In genomic region chr6:54788493-54788892, GRCm38 (mm10) we compare ENCODE assay signal across 26 mouse cellular contexts. TPM values are rescaled to one million over a fixed set of nuclear protein-coding genes. Genes with fewer than 3 reads are reported as not detected.
DNase-seq lines count a peak whose midpoint lies in the region; ATAC-seq lines count a peak whose summit lies in the region.
"Had no signal": no experiment of that assay in that cellular context is flagged by ENCODE, and none has a peak within 500 bp of the region (broad histone marks: within the 10 kb centered on the region; RNA-seq: fewer than 3 reads in every experiment).

No protein-coding gene starts in this region.

- no peak overlapping the region for H3K4me3 ChIP-seq in heart, embryonic 10.5 days
- H3K4me3 ChIP-seq in liver, embryonic 16.5 days (ENCODE audit: low read depth, low read length): no peak overlapping the region
- H3K4me3 ChIP-seq in liver, embryonic 11.5 days (ENCODE audit: low read depth, low read length): no peak overlapping the region
- no peak overlapping the region for H3K4me3 ChIP-seq in neural tube, embryonic 15.5 days (replicated peaks)
- H3K4me3 ChIP-seq: embryonic facial prominence, embryonic 12.5 days; erythroblast, embryonic 14.5 days; forebrain, embryonic 12.5 days; heart, embryonic 13.5 days; hindbrain, embryonic 12.5 days; left cerebral cortex, adult 2 months; liver, embryonic 15.5 days; megakaryocyte, embryonic 14.5 days; neural tube, embryonic 13.5 days had no signal

- H3K36me3 ChIP-seq in heart, embryonic 10.5 days: no peaks in the 10 kb centered on the region
- no peaks in the 10 kb centered on the region for H3K36me3 ChIP-seq in liver, embryonic 16.5 days (ENCODE audit: control insufficient read depth, insufficient read depth)
- no peaks in the 10 kb centered on the region for H3K36me3 ChIP-seq in liver, embryonic 11.5 days (ENCODE audit: control insufficient read depth, insufficient read depth, low read length)
- H3K36me3 ChIP-seq in neural tube, embryonic 15.5 days: no peaks in the 10 kb centered on the region
- H3K36me3 ChIP-seq: embryonic facial prominence, embryonic 12.5 days; forebrain, embryonic 12.5 days; G1E; heart, embryonic 13.5 days; hindbrain, embryonic 12.5 days; liver, embryonic 15.5 days; neural tube, embryonic 13.5 days had no signal

- H3K27ac ChIP-seq in heart, embryonic 10.5 days: no peak overlapping the region
- peak overlapping the region; percentile 29; the same call in 1 of the 2 replicates for H3K27ac ChIP-seq in liver, embryonic 16.5 days (ENCODE audit: low read length)
- no peak overlapping the region for H3K27ac ChIP-seq in liver, embryonic 11.5 days (ENCODE audit: low read depth, low read length)
- H3K27ac ChIP-seq in neural tube, embryonic 15.5 days (replicated peaks): no peak overlapping the region
- H3K27ac ChIP-seq: embryonic facial prominence, embryonic 12.5 days; forebrain, embryonic 12.5 days; heart, embryonic 13.5 days; hindbrain, embryonic 12.5 days; kidney, postnatal 0 days; left cerebral cortex, adult 2 months; neural tube, embryonic 13.5 days had no signal

- no peaks in the 10 kb centered on the region for H3K4me1 ChIP-seq in heart, embryonic 10.5 days
- peaks cover 4% of the 10 kb centered on the region; the same call in 1 of the 2 replicates for H3K4me1 ChIP-seq in liver, embryonic 16.5 days (ENCODE audit: control insufficient read depth, low read depth, low read length)
- H3K4me1 ChIP-seq in liver, embryonic 11.5 days (replicated peaks; ENCODE audit: control insufficient read depth, insufficient read depth, low read length): no peaks in the 10 kb centered on the region
- H3K4me1 ChIP-seq in neural tube, embryonic 15.5 days: no peaks in the 10 kb centered on the region
- H3K4me1 ChIP-seq: embryonic facial prominence, embryonic 12.5 days; hindbrain, embryonic 12.5 days had no signal

- DNase-seq in heart, embryonic 10.5 days (ENCODE audit: low spot score): peak; percentile 51
- DNase-seq in heart, postnatal 36 days: no peak
- DNase-seq in liver, embryonic 11.5 days (ENCODE audit: low spot score): no peak
- peak; percentile 19 for DNase-seq in lung, postnatal 36 days
- DNase-seq in lung, postnatal 25 days (ENCODE audit: low spot score): no peak
- no peak for DNase-seq in adrenal gland, postnatal 25 days
- DNase-seq: cerebellum, adult 11-12 months; cerebellum, postnatal 14 days; gastrocnemius, postnatal 36 days; midbrain, embryonic 14.5 days; thymus, postnatal 25 days had no signal

- no peaks in the 10 kb centered on the region for H3K9me3 ChIP-seq in heart, embryonic 10.5 days
- H3K9me3 ChIP-seq in liver, embryonic 16.5 days (replicated peaks; ENCODE audit: control insufficient read depth, low read length): no peaks in the 10 kb centered on the region
- H3K9me3 ChIP-seq in liver, embryonic 11.5 days (ENCODE audit: control insufficient read depth, low read length): no peaks in the 10 kb centered on the region
- no peaks in the 10 kb centered on the region for H3K9me3 ChIP-seq in neural tube, embryonic 15.5 days (replicated peaks)
- H3K9me3 ChIP-seq: embryonic facial prominence, embryonic 12.5 days; forebrain, embryonic 12.5 days; G1E; heart, embryonic 13.5 days; hindbrain, embryonic 12.5 days; liver, embryonic 15.5 days; megakaryocyte, embryonic 14.5 days; neural tube, embryonic 13.5 days had no signal

- H3K4me2 ChIP-seq in liver, embryonic 16.5 days (ENCODE audit: low read depth, low read length): no peak overlapping the region
- no peak overlapping the region for H3K4me2 ChIP-seq in liver, embryonic 11.5 days
- H3K4me2 ChIP-seq in neural tube, embryonic 15.5 days: no peak overlapping the region
- H3K4me2 ChIP-seq: embryonic facial prominence, embryonic 12.5 days; forebrain, embryonic 12.5 days; heart, embryonic 13.5 days; hindbrain, embryonic 12.5 days; liver, embryonic 15.5 days; neural tube, embryonic 13.5 days had no signal

- H3K27me3 ChIP-seq in heart, embryonic 10.5 days (ENCODE audit: insufficient read depth, poor library complexity, severe bottlenecking): no peaks in the 10 kb centered on the region
- H3K27me3 ChIP-seq in liver, embryonic 16.5 days (ENCODE audit: control insufficient read depth, insufficient read depth, low read depth, low read length): no peaks in the 10 kb centered on the region
- no peaks in the 10 kb centered on the region for H3K27me3 ChIP-seq in liver, embryonic 11.5 days (replicated peaks; ENCODE audit: control insufficient read depth, insufficient read depth, low read length)
- no peaks in the 10 kb centered on the region for H3K27me3 ChIP-seq in neural tube, embryonic 15.5 days (replicated peaks)
- H3K27me3 ChIP-seq: CH12.LX; embryonic facial prominence, embryonic 12.5 days; forebrain, embryonic 12.5 days; heart, embryonic 13.5 days; hindbrain, embryonic 12.5 days; liver, embryonic 15.5 days; neural tube, embryonic 13.5 days; Patski had no signal

- no peak for ATAC-seq in liver, embryonic 16.5 days (ENCODE audit: low read depth)
- ATAC-seq in liver, embryonic 11.5 days (replicated peaks; ENCODE audit: low FRiP score): no peak
- ATAC-seq in neural tube, embryonic 15.5 days (ENCODE audit: low FRiP score): no peak
- ATAC-seq: Patski had no signal

- no peak overlapping the region for H3K9ac ChIP-seq in liver, embryonic 16.5 days (ENCODE audit: low read depth, low read length)
- H3K9ac ChIP-seq in liver, embryonic 11.5 days (ENCODE audit: low read depth, low read length): no peak overlapping the region
- H3K9ac ChIP-seq in neural tube, embryonic 15.5 days (replicated peaks): no peak overlapping the region
- H3K9ac ChIP-seq: embryonic facial prominence, embryonic 12.5 days; forebrain, embryonic 12.5 days; heart, embryonic 13.5 days; hindbrain, embryonic 12.5 days; liver, embryonic 15.5 days; neural tube, embryonic 13.5 days had no signal

- 67% methylated on average over 6 of the region's 6 CpGs for WGBS in heart, embryonic 10.5 days
- 63% methylated on average over 6 of the region's 6 CpGs for WGBS in liver, embryonic 16.5 days (ENCODE audit: insufficient replicate concordance)
- 75% methylated on average over 6 of the region's 6 CpGs for WGBS in liver, embryonic 11.5 days
- WGBS in neural tube, embryonic 15.5 days: 62% methylated on average over 6 of the region's 6 CpGs

- intact Hi-C loops in heart, postnatal 36 days (cut with DNase I): no loop called here

RNA-seq across cellular contexts. Expression of gene Znrf2, which starts 28.2 kb away (rescaled TPM):
- polyA plus RNA-seq in heart, embryonic 10.5 days (2016; fragmentation: Nextera tagmentation; extraction: Ambion mirVana): 2.1 and 2.9 TPM in 2 replicates
- total RNA-seq in heart, postnatal 36 days (2021): 10 to 100 TPM; 16.1 to 18.1 TPM
- 1.8 and 2.1 TPM in 2 replicates for polyA plus RNA-seq in liver, embryonic 16.5 days (2015; fragmentation: Nextera tagmentation; extraction: Ambion mirVana)
- 3.9 and 4.1 TPM in 2 replicates for polyA plus RNA-seq in liver, embryonic 11.5 days (2014; fragmentation: Nextera tagmentation; extraction: Ambion mirVana)
- polyA plus RNA-seq in neural tube, embryonic 15.5 days (2015; fragmentation: Nextera tagmentation; extraction: Ambion mirVana): 5.8 and 5.9 TPM in 2 replicates
- 38.4 and 46.1 TPM in 2 replicates for total RNA-seq in adrenal gland, postnatal 25 days (2021)

Comparison
In these comparisons a context has a peak if more than half of its experiments do, and no peak if none do; other contexts are left out.
1. DNase-seq: peak in heart, embryonic 10.5 days (single experiment) and lung, postnatal 36 days (single experiment); none in heart, postnatal 36 days (0 of 2), liver, embryonic 11.5 days (single experiment), lung, postnatal 25 days (single experiment) and adrenal gland, postnatal 25 days (single experiment).